Mouse (Mus musculus): ENCODE measurements around the gene Ankrd11. TPM values are rescaled to one million over a fixed set of nuclear protein-coding genes. Genes with fewer than 3 reads are reported as not detected.

Gene Ankrd11
- polyA plus RNA-seq, 1 experiment from 2014 or later = 55.5 TPM

GRCm38 (mm10) chr8:122856288-122856687 is 185.8 kb downstream of the Ankrd11 start:
- Histone ChIP-seq H3K27me3 (ENCODE audit: control insufficient read depth, insufficient read depth, low read length) (no peaks in the 10 kb centered on the region), H3K4me1 (ENCODE audit: control insufficient read depth, insufficient read depth, low read length) (peaks cover 6% of the 10 kb centered on the region), H3K36me3 (ENCODE audit: control insufficient read depth, insufficient read depth, low read length) (no peaks in the 10 kb centered on the region), H3K4me3 (ENCODE audit: low read length) (no peak overlapping the region), H3K9me3 (ENCODE audit: control insufficient read depth, low read length) (no peaks in the 10 kb centered on the region), H3K9ac (ENCODE audit: low read depth, low read length) (no peak overlapping the region), H3K4me2 (replicated peaks; ENCODE audit: low read depth, low read length) (no peak overlapping the region), H3K27ac (ENCODE audit: low read depth, low read length) (no peak overlapping the region)
- no peak for ATAC-seq (ENCODE audit: low FRiP score, low TSS enrichment)
- whole genome bisulfite sequencing = 84% methylated on average over 8 of the region's 8 CpGs

- Histone ChIP-seq H3K4me2 (replicated peaks; ENCODE audit: low read depth, low read length) (no peak overlapping the region), H3K9ac (ENCODE audit: low read depth, low read length) (no peak overlapping the region), H3K4me1 (ENCODE audit: control insufficient read depth, insufficient read depth, low read length) (peaks cover 6% of the 10 kb centered on the region), H3K36me3 (ENCODE audit: control insufficient read depth, insufficient read depth, low read length) (no peaks in the 10 kb centered on the region), H3K27ac (ENCODE audit: low read depth, low read length) (no peak overlapping the region), H3K27me3 (ENCODE audit: control insufficient read depth, insufficient read depth, low read length) (no peaks in the 10 kb centered on the region), H3K9me3 (ENCODE audit: control insufficient read depth, low read length) (no peaks in the 10 kb centered on the region), H3K4me3 (ENCODE audit: low read length) (no peak overlapping the region)
- no peak for ATAC-seq (ENCODE audit: low FRiP score, low TSS enrichment)
- 79% methylated on average over 4 of the region's 4 CpGs for WGBS
These were observed 187.0 kb downstream of the Ankrd11 start for GRCm38 (mm10) chr8:122855123-122855522.

- no peaks in the 10 kb centered on the region for H3K9me3 ChIP-seq (ENCODE audit: control insufficient read depth, low read length)
- ATAC-seq (ENCODE audit: low FRiP score, low TSS enrichment) = no peak
- no peak overlapping the region for H3K9ac ChIP-seq (ENCODE audit: low read depth, low read length)
- H3K4me3 ChIP-seq (ENCODE audit: low read length) = no peak overlapping the region
- H3K27me3 ChIP-seq (ENCODE audit: control insufficient read depth, insufficient read depth, low read length) = no peaks in the 10 kb centered on the region
- H3K4me2 ChIP-seq (replicated peaks; ENCODE audit: low read depth, low read length) = no peak overlapping the region
- H3K4me1 ChIP-seq (ENCODE audit: control insufficient read depth, insufficient read depth, low read length) = peaks cover 6% of the 10 kb centered on the region
- 75% methylated on average over 7 of the region's 7 CpGs for WGBS
- no peaks in the 10 kb centered on the region for H3K36me3 ChIP-seq (ENCODE audit: control insufficient read depth, insufficient read depth, low read length)
- H3K27ac ChIP-seq (ENCODE audit: low read depth, low read length) = no peak overlapping the region
These were observed 187.7 kb downstream of the Ankrd11 start for GRCm38 (mm10) chr8:122854388-122854787.

- peaks cover 6% of the 10 kb centered on the region for H3K4me1 ChIP-seq (ENCODE audit: control insufficient read depth, insufficient read depth, low read length)
- no peaks in the 10 kb centered on the region for H3K27me3 ChIP-seq (ENCODE audit: control insufficient read depth, insufficient read depth, low read length)
- H3K36me3 ChIP-seq (ENCODE audit: control insufficient read depth, insufficient read depth, low read length) = no peaks in the 10 kb centered on the region
- H3K9me3 ChIP-seq (ENCODE audit: control insufficient read depth, low read length) = no peaks in the 10 kb centered on the region
- H3K9ac ChIP-seq (ENCODE audit: low read depth, low read length) = no peak overlapping the region
- 29% methylated on average over 11 of the region's 11 CpGs for WGBS
- peak; percentile 20; the same call in 1 of the 2 replicates for ATAC-seq (ENCODE audit: low FRiP score, low TSS enrichment)
- no peak overlapping the region for H3K4me2 ChIP-seq (replicated peaks; ENCODE audit: low read depth, low read length)
- no peak overlapping the region for H3K27ac ChIP-seq (ENCODE audit: low read depth, low read length)
- H3K4me3 ChIP-seq (ENCODE audit: low read length) = no peak overlapping the region
These were observed 188.7 kb downstream of the Ankrd11 start for GRCm38 (mm10) chr8:122853340-122853771.

GRCm38 (mm10) chr8:122852546-122852905 is 189.6 kb downstream of the Ankrd11 start:
- WGBS = 26% methylated on average over 1 of the region's 1 CpGs
- Histone ChIP-seq H3K27me3 (ENCODE audit: control insufficient read depth, insufficient read depth, low read length) (no peaks in the 10 kb centered on the region), H3K4me2 (replicated peaks; ENCODE audit: low read depth, low read length) (no peak overlapping the region), H3K27ac (ENCODE audit: low read depth, low read length) (no peak overlapping the region), H3K36me3 (ENCODE audit: control insufficient read depth, insufficient read depth, low read length) (no peaks in the 10 kb centered on the region), H3K4me3 (ENCODE audit: low read length) (no peak overlapping the region), H3K4me1 (ENCODE audit: control insufficient read depth, insufficient read depth, low read length) (peaks cover 6% of the 10 kb centered on the region), H3K9ac (ENCODE audit: low read depth, low read length) (no peak overlapping the region), H3K9me3 (ENCODE audit: control insufficient read depth, low read length) (no peaks in the 10 kb centered on the region)
- ATAC-seq (ENCODE audit: low FRiP score, low TSS enrichment) = no peak

GRCm38 (mm10) chr8:122851692-122852545 is 190.2 kb downstream of the Ankrd11 start:
- no peak overlapping the region for H3K4me3 ChIP-seq (ENCODE audit: low read length)
- no peak overlapping the region for H3K9ac ChIP-seq (ENCODE audit: low read depth, low read length)
- no peaks in the 10 kb centered on the region for H3K36me3 ChIP-seq (ENCODE audit: control insufficient read depth, insufficient read depth, low read length)
- no peak overlapping the region for H3K27ac ChIP-seq (ENCODE audit: low read depth, low read length)
- no peak for ATAC-seq (ENCODE audit: low FRiP score, low TSS enrichment)
- 81% methylated on average over 12 of the region's 12 CpGs for WGBS
- no peaks in the 10 kb centered on the region for H3K9me3 ChIP-seq (ENCODE audit: control insufficient read depth, low read length)
- H3K4me2 ChIP-seq (replicated peaks; ENCODE audit: low read depth, low read length) = no peak overlapping the region
- no peaks in the 10 kb centered on the region for H3K27me3 ChIP-seq (ENCODE audit: control insufficient read depth, insufficient read depth, low read length)
- peaks cover 6% of the 10 kb centered on the region for H3K4me1 ChIP-seq (ENCODE audit: control insufficient read depth, insufficient read depth, low read length)

GRCm38 (mm10) chr8:122850641-122851240 is 191.3 kb downstream of the Ankrd11 start:
- H3K4me1 ChIP-seq (ENCODE audit: control insufficient read depth, insufficient read depth, low read length) = peaks cover 6% of the 10 kb centered on the region
- 71% methylated on average over 3 of the region's 3 CpGs for WGBS
- ATAC-seq (ENCODE audit: low FRiP score, low TSS enrichment) = no peak
- H3K9ac ChIP-seq (ENCODE audit: low read depth, low read length) = no peak overlapping the region
- no peak overlapping the region for H3K27ac ChIP-seq (ENCODE audit: low read depth, low read length)
- no peak overlapping the region for H3K4me2 ChIP-seq (replicated peaks; ENCODE audit: low read depth, low read length)
- H3K9me3 ChIP-seq (ENCODE audit: control insufficient read depth, low read length) = no peaks in the 10 kb centered on the region
- no peaks in the 10 kb centered on the region for H3K27me3 ChIP-seq (ENCODE audit: control insufficient read depth, insufficient read depth, low read length)
- H3K36me3 ChIP-seq (ENCODE audit: control insufficient read depth, insufficient read depth, low read length) = no peaks in the 10 kb centered on the region
- H3K4me3 ChIP-seq (ENCODE audit: low read length) = no peak overlapping the region

- Histone ChIP-seq H3K27me3 (ENCODE audit: control insufficient read depth, insufficient read depth, low read length) (no peaks in the 10 kb centered on the region), H3K4me1 (ENCODE audit: control insufficient read depth, insufficient read depth, low read length) (peaks cover 6% of the 10 kb centered on the region), H3K9me3 (ENCODE audit: control insufficient read depth, low read length) (no peaks in the 10 kb centered on the region), H3K4me2 (replicated peaks; ENCODE audit: low read depth, low read length) (no peak overlapping the region), H3K27ac (ENCODE audit: low read depth, low read length) (no peak overlapping the region), H3K4me3 (ENCODE audit: low read length) (no peak overlapping the region), H3K36me3 (ENCODE audit: control insufficient read depth, insufficient read depth, low read length) (no peaks in the 10 kb centered on the region), H3K9ac (ENCODE audit: low read depth, low read length) (no peak overlapping the region)
- ATAC-seq (ENCODE audit: low FRiP score, low TSS enrichment) = no peak
- WGBS = 55% methylated on average over 11 of the region's 11 CpGs
These were observed 192.7 kb downstream of the Ankrd11 start for GRCm38 (mm10) chr8:122849152-122849910.
